Mouse (Mus musculus) thymus, postnatal 0 days (tissue): ENCODE data around the gene Fignl1. TPM values are rescaled to one million over a fixed set of nuclear protein-coding genes. Genes with fewer than 3 reads are reported as not detected.
A peak's percentile ranks its signal among the peaks of the same experiment; 100 is the strongest.

Experiments used
- DNase-seq: peaks from one replicate; pipeline ENCODE4 v3.0.0-alpha.2; 2015; ENCODE audit warnings: low spot score
- polyA plus RNA-seq: library from polyadenylated mRNA; unstranded; fragments of >200 nt; fragmentation: Nextera tagmentation; extraction: Ambion mirVana; gene quantifications from 2 replicates; pipeline ENCODE4 v1.2.1, GENCODE M21; 2015

Fignl1 gene
- polyA plus RNA-seq, 1 experiment from 2014 or later = 62.4 TPM

- DNase-seq = peak; percentile 12
These were observed 828 bp upstream of the Fignl1 start for GRCm38 (mm10) chr11:11809404-11810175.

GRCm38 (mm10) chr11:11808035-11808819, 535 bp downstream of the Fignl1 start:
- no peak for DNase-seq

GRCm38 (mm10) chr11:11805951-11806350, 2.8 kb downstream of the Fignl1 start:
- DNase-seq = no peak

- no peak for DNase-seq
These were observed 4.3 kb downstream of the Fignl1 start for GRCm38 (mm10) chr11:11804421-11804820.

- no peak for DNase-seq
These were observed 7.7 kb downstream of the Fignl1 start for GRCm38 (mm10) chr11:11801067-11801466.

- DNase-seq = no peak
These were observed 8.5 kb downstream of the Fignl1 start for GRCm38 (mm10) chr11:11800304-11800703.

GRCm38 (mm10) chr11:11798690-11799089, 10.1 kb downstream of the Fignl1 start:
- no peak for DNase-seq

- no peak for DNase-seq
These were observed 14.1 kb downstream of the Fignl1 start for GRCm38 (mm10) chr11:11794626-11795025.

GRCm38 (mm10) chr11:11788521-11788974, 20.2 kb downstream of the Fignl1 start:
- DNase-seq = peak; percentile 84

GRCm38 (mm10) chr11:11785457-11785856, 23.3 kb downstream of the Fignl1 start:
- no peak for DNase-seq

- no peak for DNase-seq
These were observed 27.0 kb downstream of the Fignl1 start for GRCm38 (mm10) chr11:11781728-11782127.

GRCm38 (mm10) chr11:11778345-11778744, 30.4 kb downstream of the Fignl1 start:
- no peak for DNase-seq

- no peak for DNase-seq
These were observed 31.0 kb downstream of the Fignl1 start for GRCm38 (mm10) chr11:11777796-11778195.

GRCm38 (mm10) chr11:11777246-11777645, 31.5 kb downstream of the Fignl1 start:
- DNase-seq = no peak

- DNase-seq = no peak
These were observed 32.0 kb downstream of the Fignl1 start for GRCm38 (mm10) chr11:11776822-11777174.

GRCm38 (mm10) chr11:11776071-11776821, 32.5 kb downstream of the Fignl1 start:
- DNase-seq = no peak

- no peak for DNase-seq
These were observed 33.9 kb downstream of the Fignl1 start for GRCm38 (mm10) chr11:11774893-11775292.

- DNase-seq = no peak
These were observed 34.4 kb downstream of the Fignl1 start for GRCm38 (mm10) chr11:11774384-11774783.

- no peak for DNase-seq
These were observed 36.6 kb downstream of the Fignl1 start for GRCm38 (mm10) chr11:11772196-11772595.

- no peak for DNase-seq
These were observed 38.1 kb downstream of the Fignl1 start for GRCm38 (mm10) chr11:11770691-11771090.

GRCm38 (mm10) chr11:11769281-11769680, 39.5 kb downstream of the Fignl1 start:
- DNase-seq = no peak

GRCm38 (mm10) chr11:11768057-11768456, 40.7 kb downstream of the Fignl1 start:
- DNase-seq = no peak
